Mouse (Mus musculus): Measurements from ENCODE around the gene Rbfox3. TPM values are rescaled to one million over a fixed set of nuclear protein-coding genes. Genes with fewer than 3 reads are reported as not detected.

The Rbfox3 gene
- polyA plus RNA-seq, 1 experiment from 2014 or later = 0.26 TPM

DNA sequence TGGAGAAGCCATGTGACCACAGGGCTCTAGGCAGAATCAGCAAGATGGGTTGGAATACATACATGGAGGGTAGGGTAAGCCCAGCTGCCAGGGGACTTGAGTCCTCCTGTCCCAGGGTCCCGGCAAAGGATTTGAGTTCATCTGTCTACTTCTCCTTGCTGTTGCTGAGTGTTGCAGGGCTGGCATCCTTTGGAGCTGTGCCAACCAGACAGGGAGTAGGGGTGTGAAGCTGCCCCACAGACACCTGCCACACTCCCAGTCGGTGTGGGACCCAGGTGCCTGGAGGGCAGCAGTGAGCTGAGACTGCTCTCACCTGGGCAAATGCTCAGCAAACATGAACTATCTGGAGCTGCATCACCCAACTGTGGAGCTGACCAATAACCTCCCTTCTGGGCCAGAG is 390.5 kb downstream of the Rbfox3 start:
- no peaks in the 10 kb centered on the region for H3K36me3 ChIP-seq
- no peaks in the 10 kb centered on the region for H3K9me3 ChIP-seq (replicated peaks)
- no peaks in the 10 kb centered on the region; the same call in 1 of the 2 replicates for H3K4me1 ChIP-seq (replicated peaks)
- no peak overlapping the region for H3K4me2 ChIP-seq
- H3K9ac ChIP-seq = no peak overlapping the region
- H3K27me3 ChIP-seq (replicated peaks) = peaks cover 9% of the 10 kb centered on the region
- WGBS = 73% methylated on average over 2 of the region's 2 CpGs
- no peak overlapping the region for H3K27ac ChIP-seq (ENCODE audit: poor library complexity, severe bottlenecking)
- no peak for ATAC-seq (ENCODE audit: insufficient number of reproducible peaks, low FRiP score)
- H3K4me3 ChIP-seq = no peak overlapping the region

DNA sequence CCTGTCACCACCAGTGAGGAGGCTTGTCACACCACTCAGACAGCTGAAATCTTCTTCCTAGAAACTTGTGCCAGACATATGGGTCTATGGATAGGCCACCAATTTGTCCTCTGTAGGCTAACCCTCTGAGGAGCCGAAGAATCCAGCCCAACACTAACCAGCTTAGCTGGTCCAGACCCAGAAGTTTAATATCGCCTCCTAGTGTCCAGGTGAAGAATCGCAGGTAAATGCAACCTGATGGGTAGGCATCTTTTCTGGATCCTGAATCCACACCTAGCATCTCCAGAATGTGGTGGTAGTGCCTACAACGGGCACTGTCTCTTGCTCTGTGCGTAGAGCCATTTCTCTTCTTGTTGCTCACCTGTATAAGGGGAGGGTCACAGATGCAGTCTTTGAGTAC is 391.1 kb downstream of the Rbfox3 start:
- peaks cover 8% of the 10 kb centered on the region; the same call in 1 of the 2 replicates for H3K27me3 ChIP-seq (replicated peaks)
- no peak overlapping the region for H3K4me3 ChIP-seq
- H3K27ac ChIP-seq (ENCODE audit: poor library complexity, severe bottlenecking) = no peak overlapping the region
- WGBS = 49% methylated on average over 5 of the region's 5 CpGs
- H3K4me2 ChIP-seq = no peak overlapping the region
- no peaks in the 10 kb centered on the region for H3K36me3 ChIP-seq
- no peaks in the 10 kb centered on the region; the same call in 1 of the 2 replicates for H3K4me1 ChIP-seq (replicated peaks)
- H3K9me3 ChIP-seq (replicated peaks) = no peaks in the 10 kb centered on the region
- no peak for ATAC-seq (ENCODE audit: insufficient number of reproducible peaks, low FRiP score)
- no peak overlapping the region for H3K9ac ChIP-seq

DNA sequence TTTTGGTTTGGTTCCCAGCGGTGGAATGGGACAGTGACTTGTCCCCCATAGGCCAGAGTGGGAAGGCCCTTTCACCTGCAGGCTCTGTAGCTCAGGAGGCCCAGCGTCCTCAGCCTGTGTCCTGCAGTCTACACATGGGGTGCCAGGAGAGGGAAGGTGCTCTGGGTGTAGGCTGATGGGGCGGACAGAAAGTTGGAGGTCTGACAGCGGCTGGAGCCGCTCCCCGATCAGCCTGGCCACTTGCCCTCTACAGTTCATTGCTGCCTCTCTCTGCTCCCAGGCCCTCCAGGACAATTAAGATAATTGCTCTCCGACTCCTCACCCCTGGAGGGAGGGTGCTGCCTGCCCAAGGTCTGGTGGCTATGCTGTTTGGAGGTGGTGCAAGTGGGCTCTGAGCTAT is 392.7 kb downstream of the Rbfox3 start:
- no peaks in the 10 kb centered on the region; the same call in 1 of the 2 replicates for H3K4me1 ChIP-seq (replicated peaks)
- ATAC-seq (ENCODE audit: insufficient number of reproducible peaks, low FRiP score) = no peak
- no peak overlapping the region for H3K9ac ChIP-seq
- 60% methylated on average over 7 of the region's 7 CpGs for WGBS
- no peak overlapping the region for H3K27ac ChIP-seq (ENCODE audit: poor library complexity, severe bottlenecking)
- H3K36me3 ChIP-seq = no peaks in the 10 kb centered on the region
- H3K27me3 ChIP-seq (replicated peaks) = peaks cover 19% of the 10 kb centered on the region
- H3K4me3 ChIP-seq = no peak overlapping the region
- no peak overlapping the region for H3K4me2 ChIP-seq
- no peaks in the 10 kb centered on the region for H3K9me3 ChIP-seq (replicated peaks)

DNA sequence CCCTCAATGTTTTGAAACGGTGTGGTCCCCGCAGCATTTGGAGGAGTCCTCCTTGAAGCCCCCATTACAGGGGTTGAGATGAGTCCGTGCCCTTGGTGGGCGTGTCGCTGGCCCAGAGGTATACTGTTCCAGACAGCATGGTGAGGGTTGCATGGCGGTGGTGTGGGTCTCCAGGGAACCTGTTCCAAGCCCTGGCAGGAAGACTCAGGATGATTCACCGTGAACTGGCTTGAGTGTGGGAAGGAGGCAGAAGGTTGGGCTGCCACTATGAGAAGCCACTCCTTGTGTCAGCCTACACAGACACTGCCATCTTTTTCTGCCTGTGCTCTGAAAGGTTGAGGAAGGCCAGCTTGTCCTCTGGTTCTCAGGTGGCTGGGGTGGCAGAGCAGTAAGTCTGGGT is 393.5 kb downstream of the Rbfox3 start:
- Histone ChIP-seq H3K27me3 (replicated peaks) (peaks cover 25% of the 10 kb centered on the region), H3K9ac (no peak overlapping the region), H3K4me1 (replicated peaks) (no peaks in the 10 kb centered on the region; the same call in 1 of the 2 replicates), H3K27ac (ENCODE audit: poor library complexity, severe bottlenecking) (no peak overlapping the region), H3K4me3 (no peak overlapping the region), H3K36me3 (no peaks in the 10 kb centered on the region), H3K4me2 (no peak overlapping the region), H3K9me3 (replicated peaks) (no peaks in the 10 kb centered on the region)
- no peak for ATAC-seq (ENCODE audit: insufficient number of reproducible peaks, low FRiP score)
- 77% methylated on average over 7 of the region's 7 CpGs for WGBS

DNA sequence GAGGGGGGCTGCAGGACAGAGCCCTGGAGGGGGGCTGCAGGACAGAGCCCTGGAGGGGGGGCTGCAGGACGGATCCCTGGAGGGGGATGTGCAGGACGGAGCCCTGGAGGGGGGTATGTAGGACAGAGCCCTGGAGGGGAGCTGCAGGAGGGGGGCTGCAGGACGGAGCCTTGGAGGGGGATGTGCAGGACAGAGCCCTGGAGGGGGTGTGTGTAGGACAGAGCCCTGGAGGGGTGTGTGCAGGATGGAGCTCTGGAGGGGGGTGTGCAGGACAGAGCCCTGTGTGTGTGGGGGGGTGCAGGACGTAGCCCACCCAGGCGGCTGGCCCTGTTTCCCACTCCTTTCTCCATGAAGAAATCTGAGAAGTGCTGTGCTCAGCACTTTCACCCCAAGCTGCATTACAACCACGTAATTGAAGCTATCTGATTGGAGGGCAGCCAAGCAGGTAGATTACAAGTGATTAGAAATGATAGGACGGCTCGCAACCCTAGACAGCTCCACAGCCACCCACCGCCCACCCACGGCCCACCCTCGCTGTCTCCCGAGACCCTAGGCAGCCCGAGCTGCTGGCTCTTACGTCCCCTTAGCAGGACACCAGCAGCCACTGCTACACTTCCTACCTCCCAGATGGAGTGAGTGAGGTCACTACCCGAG is 399.0 kb downstream of the Rbfox3 start:
- H3K27me3 ChIP-seq (replicated peaks) = peaks cover 43% of the 10 kb centered on the region
- H3K4me2 ChIP-seq = no peak overlapping the region
- peaks cover 4% of the 10 kb centered on the region; the same call in 1 of the 2 replicates for H3K4me1 ChIP-seq (replicated peaks)
- no peak overlapping the region for H3K9ac ChIP-seq
- no peaks in the 10 kb centered on the region for H3K36me3 ChIP-seq
- no peak overlapping the region for H3K27ac ChIP-seq (ENCODE audit: poor library complexity, severe bottlenecking)
- H3K4me3 ChIP-seq = no peak overlapping the region
- peak; percentile 28; the same call in 1 of the 2 replicates for ATAC-seq (ENCODE audit: insufficient number of reproducible peaks, low FRiP score)
- H3K9me3 ChIP-seq (replicated peaks) = no peaks in the 10 kb centered on the region
- 53% methylated on average over 15 of the region's 15 CpGs for WGBS

DNA sequence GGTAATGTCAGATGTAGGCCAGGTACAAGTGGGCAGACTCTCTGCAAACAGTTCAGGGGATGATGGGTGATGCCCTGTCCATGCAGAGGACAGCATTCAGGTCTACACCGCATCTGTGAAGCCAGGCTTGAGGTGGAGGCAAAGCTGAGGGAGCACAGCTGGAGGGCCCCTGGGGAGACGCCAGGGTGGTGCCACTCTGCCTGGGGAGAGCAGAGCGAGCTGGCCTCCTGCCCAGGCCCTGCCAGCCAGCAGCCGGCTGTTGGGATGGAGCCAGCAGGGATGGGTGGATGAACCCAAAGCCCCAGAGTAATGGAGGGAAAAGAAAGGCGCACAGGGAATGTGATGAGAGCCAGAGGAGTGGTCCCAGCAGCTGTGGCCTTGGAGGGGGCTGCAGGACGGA is 399.5 kb downstream of the Rbfox3 start:
- Histone ChIP-seq H3K36me3 (no peaks in the 10 kb centered on the region), H3K4me3 (no peak overlapping the region), H3K27ac (ENCODE audit: poor library complexity, severe bottlenecking) (no peak overlapping the region), H3K9me3 (replicated peaks) (no peaks in the 10 kb centered on the region), H3K4me1 (replicated peaks) (peaks cover 4% of the 10 kb centered on the region; the same call in 1 of the 2 replicates), H3K4me2 (no peak overlapping the region), H3K27me3 (replicated peaks) (peaks cover 48% of the 10 kb centered on the region), H3K9ac (no peak overlapping the region)
- ATAC-seq (ENCODE audit: insufficient number of reproducible peaks, low FRiP score) = peak; percentile 31; the same call in 1 of the 2 replicates
- 49% methylated on average over 6 of the region's 6 CpGs for WGBS

DNA sequence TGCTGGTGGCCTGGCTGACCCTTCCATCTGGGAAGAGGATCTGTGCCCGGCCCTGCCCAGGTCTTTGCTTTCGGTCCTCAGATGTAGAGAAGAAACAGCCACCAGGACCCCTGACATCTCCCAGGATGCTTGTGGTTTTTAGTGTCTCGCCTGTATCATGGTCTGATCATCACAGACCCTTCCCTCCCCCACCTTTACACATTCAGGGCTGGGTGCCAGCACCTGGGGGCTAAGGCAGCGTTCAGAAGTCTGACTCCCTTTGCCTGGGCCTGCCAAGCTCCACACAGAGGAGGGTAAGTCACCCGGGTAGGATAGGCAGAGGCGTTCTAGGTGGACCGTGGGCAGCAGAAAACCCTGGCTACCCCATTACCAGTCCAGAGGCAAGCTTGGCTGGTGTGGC is 403.1 kb downstream of the Rbfox3 start:
- Histone ChIP-seq H3K9ac (no peak overlapping the region), H3K4me3 (no peak overlapping the region), H3K27ac (ENCODE audit: poor library complexity, severe bottlenecking) (no peak overlapping the region), H3K4me2 (no peak overlapping the region), H3K36me3 (no peaks in the 10 kb centered on the region), H3K4me1 (replicated peaks) (peaks cover 10% of the 10 kb centered on the region), H3K27me3 (replicated peaks) (peaks cover 70% of the 10 kb centered on the region), H3K9me3 (replicated peaks) (no peaks in the 10 kb centered on the region)
- ATAC-seq (ENCODE audit: insufficient number of reproducible peaks, low FRiP score) = no peak
- 74% methylated on average over 7 of the region's 7 CpGs for WGBS

DNA sequence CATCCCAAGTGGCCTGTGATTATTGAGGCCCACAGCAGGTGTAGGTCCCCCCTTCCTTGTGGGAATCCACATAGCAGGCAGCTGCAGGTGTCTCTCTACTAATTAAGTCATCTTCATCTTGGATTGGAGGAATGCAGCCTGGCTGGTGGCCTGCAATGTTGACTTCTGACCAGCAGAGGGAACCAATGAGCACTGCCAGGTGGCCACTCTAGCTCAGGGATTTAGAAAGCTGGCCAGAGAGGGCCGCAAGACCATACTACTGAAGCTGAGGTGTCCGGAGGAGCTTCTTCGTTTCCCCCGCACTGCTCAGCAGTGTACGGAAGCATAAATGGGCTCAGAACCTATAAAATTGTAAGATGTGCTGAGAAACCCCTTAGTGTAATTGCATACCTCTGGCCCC is 403.5 kb downstream of the Rbfox3 start:
- WGBS = 26% methylated on average over 5 of the region's 5 CpGs
- Histone ChIP-seq H3K4me2 (no peak overlapping the region), H3K36me3 (no peaks in the 10 kb centered on the region), H3K4me1 (replicated peaks) (peaks cover 15% of the 10 kb centered on the region), H3K9me3 (replicated peaks) (no peaks in the 10 kb centered on the region), H3K27ac (ENCODE audit: poor library complexity, severe bottlenecking) (no peak overlapping the region), H3K9ac (no peak overlapping the region), H3K4me3 (no peak overlapping the region), H3K27me3 (replicated peaks) (peaks cover 70% of the 10 kb centered on the region)
- no peak for ATAC-seq (ENCODE audit: insufficient number of reproducible peaks, low FRiP score)

DNA sequence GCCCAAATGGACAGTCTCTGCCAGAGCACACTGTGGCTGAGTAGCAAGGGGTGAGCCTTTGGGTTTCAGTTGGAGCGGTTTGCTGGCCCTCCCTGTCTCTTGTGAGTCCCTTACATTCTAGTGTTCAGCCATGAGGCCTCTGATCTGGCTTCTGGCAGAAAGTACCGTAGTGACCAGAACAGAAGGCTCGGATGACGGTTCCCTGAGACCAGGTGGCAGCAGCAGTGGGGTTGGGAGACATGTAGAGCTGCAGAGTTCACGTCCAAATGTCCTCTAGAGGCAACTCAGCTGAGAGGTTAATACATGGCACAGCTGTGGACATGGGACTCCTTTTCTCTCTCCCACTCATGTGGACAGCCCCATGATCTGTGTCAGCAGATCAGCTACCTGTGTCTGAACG is 404.3 kb downstream of the Rbfox3 start:
- WGBS = 84% methylated on average over 6 of the region's 6 CpGs

DNA sequence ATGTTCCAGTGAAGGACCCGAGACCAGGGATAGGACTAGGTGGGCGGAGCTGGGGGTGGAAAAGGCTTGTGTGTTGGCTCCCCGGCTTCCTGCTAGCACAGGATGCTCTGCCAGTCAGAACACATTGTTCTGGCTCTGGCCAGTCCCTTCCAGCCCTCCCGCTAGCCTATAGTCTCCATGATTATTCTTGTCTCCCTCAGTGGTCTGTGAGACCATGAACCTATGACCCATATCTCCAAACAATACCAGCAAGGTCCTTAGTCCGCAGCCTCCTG is 407.3 kb downstream of the Rbfox3 start:
- no peak overlapping the region for H3K4me3 ChIP-seq
- H3K4me2 ChIP-seq = no peak overlapping the region
- no peak overlapping the region for H3K9ac ChIP-seq
- no peak overlapping the region for H3K27ac ChIP-seq (ENCODE audit: poor library complexity, severe bottlenecking)
- H3K9me3 ChIP-seq (replicated peaks) = no peaks in the 10 kb centered on the region
- H3K4me1 ChIP-seq (replicated peaks) = peaks cover 12% of the 10 kb centered on the region
- peaks cover 78% of the 10 kb centered on the region for H3K27me3 ChIP-seq (replicated peaks)
- ATAC-seq (ENCODE audit: insufficient number of reproducible peaks, low FRiP score) = no peak
- WGBS = 57% methylated on average over 5 of the region's 5 CpGs
- no peaks in the 10 kb centered on the region for H3K36me3 ChIP-seq

More for the DNA sequence above, 404.3 kb downstream of the Rbfox3 start:
- H3K36me3 ChIP-seq = no peaks in the 10 kb centered on the region
- peaks cover 15% of the 10 kb centered on the region for H3K4me1 ChIP-seq (replicated peaks)
- H3K27ac ChIP-seq (ENCODE audit: poor library complexity, severe bottlenecking) = no peak overlapping the region
- ATAC-seq (ENCODE audit: insufficient number of reproducible peaks, low FRiP score) = no peak
- H3K9ac ChIP-seq = no peak overlapping the region
- H3K4me3 ChIP-seq = no peak overlapping the region
- H3K9me3 ChIP-seq (replicated peaks) = no peaks in the 10 kb centered on the region
- H3K4me2 ChIP-seq = no peak overlapping the region
- peaks cover 70% of the 10 kb centered on the region for H3K27me3 ChIP-seq (replicated peaks)

DNA sequence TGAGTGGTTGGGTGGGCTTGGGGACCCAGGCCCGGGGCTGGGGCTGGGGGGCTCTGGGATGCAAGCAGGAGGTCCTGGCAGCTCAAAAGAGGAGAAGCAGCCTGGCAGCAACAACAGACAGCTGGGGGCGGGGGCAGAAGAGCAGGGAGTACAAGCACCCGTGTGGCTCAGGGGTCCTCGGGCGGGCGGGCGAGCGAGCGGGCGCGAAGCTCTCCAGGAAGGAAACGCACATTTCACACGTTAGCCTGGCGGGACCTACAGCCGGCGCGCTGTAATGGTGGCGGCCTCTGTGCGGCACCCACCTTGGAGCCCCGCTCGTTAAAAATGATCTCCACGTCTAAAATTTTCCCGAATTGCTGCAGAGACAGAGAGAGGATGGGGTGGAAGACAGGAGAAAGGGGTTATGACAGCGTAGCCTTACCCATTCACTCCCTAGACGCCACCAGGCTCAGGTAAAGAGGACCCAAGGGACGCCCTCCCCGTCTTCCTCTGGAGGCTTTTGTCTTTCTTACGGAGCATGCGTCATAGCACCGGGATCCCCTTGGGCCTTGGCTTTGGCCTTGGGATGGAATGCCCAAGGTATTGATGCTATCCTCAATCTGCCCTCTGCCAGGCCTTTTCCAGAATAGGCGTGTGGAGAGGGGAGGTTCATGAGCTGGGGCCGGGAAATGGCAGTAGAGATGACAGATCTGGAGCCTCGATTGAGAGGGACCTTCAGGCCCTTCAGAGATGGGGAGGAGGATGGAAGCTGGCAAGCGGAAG is 407.8 kb downstream of the Rbfox3 start:
- Histone ChIP-seq H3K4me1 (replicated peaks) (peaks cover 12% of the 10 kb centered on the region), H3K4me3 (peak overlapping the region; percentile 11), H3K27me3 (replicated peaks) (peaks cover 83% of the 10 kb centered on the region), H3K27ac (ENCODE audit: poor library complexity, severe bottlenecking) (no peak overlapping the region), H3K4me2 (peak overlapping the region; percentile 42), H3K9ac (no peak overlapping the region), H3K9me3 (replicated peaks) (no peaks in the 10 kb centered on the region), H3K36me3 (no peaks in the 10 kb centered on the region)
- WGBS = 17% methylated on average over 30 of the region's 34 CpGs
- no peak for ATAC-seq (ENCODE audit: insufficient number of reproducible peaks, low FRiP score)

Data from heart, embryonic 12.5 days (tissue).